Mouse (Mus musculus) midbrain, embryonic 15.5 days (tissue): ENCODE data around the gene Cda. TPM values are rescaled to one million over a fixed set of nuclear protein-coding genes. Genes with fewer than 3 reads are reported as not detected.

Experiments used
- ATAC-seq: fragments of 200-750 bp; cut with Nextera tagmentation; replicated peaks from 2 replicates; pipeline ENCODE4 v1.8.0; 2017; ENCODE audit warnings: moderate TSS enrichment
- H3K27ac ChIP-seq: fragments of 300-500 bp; sonication (generic); 2 replicates; pipeline ENCODE4 v1.5.1; 2015; ENCODE audit warnings: mild to moderate bottlenecking, inconsistent platforms
- H3K27me3 ChIP-seq: fragments of 300-500 bp; sonication (generic); replicated peaks from 2 replicates; pipeline ENCODE4 v1.6.1; 2015; ENCODE audit warnings: inconsistent platforms
- H3K36me3 ChIP-seq: fragments of 300-500 bp; sonication (generic); replicated peaks from 2 replicates; pipeline ENCODE4 v1.6.1; 2015; ENCODE audit warnings: inconsistent platforms
- H3K4me1 ChIP-seq: fragments of 300-500 bp; sonication (generic); 2 replicates; pipeline ENCODE4 v1.6.1; 2015; ENCODE audit warnings: inconsistent platforms
- H3K4me2 ChIP-seq: fragments of 300-500 bp; sonication (generic); 2 replicates; pipeline ENCODE4 v1.6.1; 2015; ENCODE audit warnings: inconsistent platforms, mild to moderate bottlenecking, moderate library complexity
- H3K4me3 ChIP-seq: fragments of 300-500 bp; sonication (generic); 2 replicates; pipeline ENCODE4 v1.5.1; 2015; ENCODE audit warnings: mild to moderate bottlenecking, inconsistent platforms
- H3K9ac ChIP-seq: fragments of 300-500 bp; sonication (generic); 2 replicates; pipeline ENCODE4 v1.6.1; 2015; ENCODE audit warnings: mild to moderate bottlenecking, inconsistent platforms
- H3K9me3 ChIP-seq: fragments of 300-500 bp; sonication (generic); 2 replicates; pipeline ENCODE4 v1.6.1; 2016; ENCODE audit warnings: inconsistent platforms
- WGBS: fragments of 180-500 bp; shearing (Covaris S2); methylation state at CpG from one replicate; pipeline ENCODE4 v1.1.7; 2015; ENCODE audit warnings: mixed read lengths; 5-methylcytosine and 5-hydroxymethylcytosine counted together
- polyA plus RNA-seq: library from polyadenylated mRNA; unstranded; fragments of >200 nt; fragmentation: Nextera tagmentation; extraction: Ambion mirVana; gene quantifications from 2 replicates; pipeline ENCODE4 v1.2.1, GENCODE M21; 2015

Gene Cda
- polyA plus RNA-seq: 4.4 and 4.6 TPM in 2 replicates

- Histone ChIP-seq H3K4me1 (peaks cover 9% of the 10 kb centered on the region), H3K36me3 (no peaks in the 10 kb centered on the region), H3K27ac (no peak within 1 kb of the TSS), H3K9ac (peak within 1 kb of the TSS; percentile 28; the same call in 1 of the 2 replicates), H3K4me3 (peak within 1 kb of the TSS; percentile 29), H3K4me2 (peak within 1 kb of the TSS; percentile 55), H3K27me3 (peaks cover 15% of the 10 kb centered on the region; the same call in 1 of the 2 replicates), H3K9me3 (no peaks in the 10 kb centered on the region)
- 11% methylated on average over 33 of the region's 34 CpGs for WGBS
- peak; percentile 58 for ATAC-seq
These were observed at the start of gene Cda for GRCm38 (mm10) chr4:138367641-138368497. Gene Cda, minus strand, starts transcription at chr4:138367992.

- H3K27ac ChIP-seq: no peak overlapping the region
- 55% methylated on average over 5 of the region's 5 CpGs for WGBS
- H3K4me3 ChIP-seq: no peak overlapping the region
- H3K4me2 ChIP-seq: no peak overlapping the region
- H3K27me3 ChIP-seq: peaks cover 3% of the 10 kb centered on the region; the same call in 1 of the 2 replicates
- no peak for ATAC-seq
- no peak overlapping the region for H3K9ac ChIP-seq
- no peaks in the 10 kb centered on the region for H3K9me3 ChIP-seq
- peaks cover 29% of the 10 kb centered on the region for H3K4me1 ChIP-seq
- no peaks in the 10 kb centered on the region for H3K36me3 ChIP-seq
These were observed 48.6 kb upstream of the Cda start for GRCm38 (mm10) chr4:138416414-138416813.

GRCm38 (mm10) chr4:138415991-138416390 lies 48.2 kb upstream of the Cda start:
- Histone ChIP-seq H3K4me1 (peaks cover 29% of the 10 kb centered on the region), H3K4me3 (no peak overlapping the region), H3K36me3 (no peaks in the 10 kb centered on the region), H3K9ac (no peak overlapping the region), H3K27me3 (peaks cover 3% of the 10 kb centered on the region; the same call in 1 of the 2 replicates), H3K9me3 (no peaks in the 10 kb centered on the region), H3K27ac (no peak overlapping the region), H3K4me2 (no peak overlapping the region)
- 86% methylated on average over 3 of the region's 3 CpGs for WGBS
- no peak for ATAC-seq

- Histone ChIP-seq H3K36me3 (no peaks in the 10 kb centered on the region), H3K9me3 (no peaks in the 10 kb centered on the region), H3K27ac (peak overlapping the region; percentile 70), H3K4me2 (no peak overlapping the region; the same call in 1 of the 2 replicates), H3K4me1 (peaks cover 29% of the 10 kb centered on the region), H3K4me3 (no peak overlapping the region), H3K27me3 (peaks cover 3% of the 10 kb centered on the region; the same call in 1 of the 2 replicates), H3K9ac (no peak overlapping the region)
- 20% methylated on average over 6 of the region's 6 CpGs for WGBS
- no peak for ATAC-seq
These were observed 46.9 kb upstream of the Cda start for GRCm38 (mm10) chr4:138414725-138415124.

- 58% methylated on average over 7 of the region's 7 CpGs for WGBS
- H3K27ac ChIP-seq: no peak overlapping the region
These were observed 43.8 kb upstream of the Cda start for GRCm38 (mm10) chr4:138411504-138412121.

GRCm38 (mm10) chr4:138411011-138411410 lies 43.2 kb upstream of the Cda start:
- Histone ChIP-seq H3K36me3 (no peaks in the 10 kb centered on the region), H3K4me2 (no peak overlapping the region), H3K27me3 (no peaks in the 10 kb centered on the region; the same call in 1 of the 2 replicates), H3K4me3 (no peak overlapping the region), H3K27ac (no peak overlapping the region), H3K4me1 (peaks cover 14% of the 10 kb centered on the region), H3K9ac (no peak overlapping the region), H3K9me3 (no peaks in the 10 kb centered on the region)
- ATAC-seq: no peak
- 18% methylated on average over 5 of the region's 5 CpGs for WGBS

More at GRCm38 (mm10) chr4:138411504-138412121, 43.8 kb upstream of the Cda start:
- no peak overlapping the region for H3K9ac ChIP-seq
- H3K4me3 ChIP-seq: no peak overlapping the region
- no peak overlapping the region for H3K4me2 ChIP-seq
- H3K27me3 ChIP-seq: no peaks in the 10 kb centered on the region; the same call in 1 of the 2 replicates
- peaks cover 14% of the 10 kb centered on the region for H3K4me1 ChIP-seq
- no peak for ATAC-seq
- H3K9me3 ChIP-seq: no peaks in the 10 kb centered on the region
- no peaks in the 10 kb centered on the region for H3K36me3 ChIP-seq

GRCm38 (mm10) chr4:138407479-138408194 lies 39.8 kb upstream of the Cda start:
- no peaks in the 10 kb centered on the region for H3K4me1 ChIP-seq
- no peak overlapping the region for H3K4me3 ChIP-seq
- no peak overlapping the region for H3K27ac ChIP-seq
- no peaks in the 10 kb centered on the region for H3K36me3 ChIP-seq
- ATAC-seq: no peak
- H3K9ac ChIP-seq: no peak overlapping the region
- H3K4me2 ChIP-seq: no peak overlapping the region
- 82% methylated on average over 12 of the region's 13 CpGs for WGBS
- H3K9me3 ChIP-seq: no peaks in the 10 kb centered on the region
- H3K27me3 ChIP-seq: no peaks in the 10 kb centered on the region; the same call in 1 of the 2 replicates

- Histone ChIP-seq H3K9ac (no peak overlapping the region), H3K4me3 (no peak overlapping the region), H3K27ac (no peak overlapping the region), H3K27me3 (no peaks in the 10 kb centered on the region; the same call in 1 of the 2 replicates), H3K9me3 (no peaks in the 10 kb centered on the region), H3K36me3 (no peaks in the 10 kb centered on the region), H3K4me1 (no peaks in the 10 kb centered on the region), H3K4me2 (no peak overlapping the region)
- WGBS: 0% methylated on average over 2 of the region's 2 CpGs
- no peak for ATAC-seq
These were observed 37.0 kb upstream of the Cda start for GRCm38 (mm10) chr4:138404806-138405205.

- H3K4me2 ChIP-seq: peak overlapping the region; percentile 92
- 0 out of 2 replicates have a peak overlapping the region, but pooled peaks have one; percentile 60 for H3K9ac ChIP-seq
- no peak for ATAC-seq
- H3K4me1 ChIP-seq: peaks cover 23% of the 10 kb centered on the region; the same call in 1 of the 2 replicates
- 2% methylated on average over 8 of the region's 8 CpGs for WGBS
- no peaks in the 10 kb centered on the region for H3K36me3 ChIP-seq
- peaks cover 68% of the 10 kb centered on the region for H3K27me3 ChIP-seq
- no peak overlapping the region for H3K27ac ChIP-seq
- H3K4me3 ChIP-seq: peak overlapping the region; percentile 53
- H3K9me3 ChIP-seq: no peaks in the 10 kb centered on the region
These were observed 28.9 kb upstream of the Cda start for GRCm38 (mm10) chr4:138396711-138397110.

GRCm38 (mm10) chr4:138395971-138396645 lies 28.3 kb upstream of the Cda start, which contains the start of gene Fam43b:
Gene Fam43b, minus strand, starts transcription at chr4:138396528.
- peaks cover 68% of the 10 kb centered on the region for H3K27me3 ChIP-seq
- H3K4me3 ChIP-seq: peak within 1 kb of the TSS; percentile 53
- WGBS: 1% methylated on average over 46 of the region's 46 CpGs
- peak within 1 kb of the TSS; percentile 92 for H3K4me2 ChIP-seq
- H3K27ac ChIP-seq: 0 out of 2 replicates have a peak within 1 kb of the TSS, but pooled peaks have one; percentile 2
- H3K9me3 ChIP-seq: no peaks in the 10 kb centered on the region
- peak; percentile 68 for ATAC-seq
- peak within 1 kb of the TSS; percentile 60 for H3K9ac ChIP-seq
- peaks cover 23% of the 10 kb centered on the region; the same call in 1 of the 2 replicates for H3K4me1 ChIP-seq
- H3K36me3 ChIP-seq: no peaks in the 10 kb centered on the region
